Mouse (Mus musculus) liver, postnatal 0 days (tissue): ENCODE results near the gene Mapk13.

Experiments used
- CTCF ChIP-seq: sonication (generic); IDR thresholded peaks from 2 replicates; pipeline ENCODE4 v1.5.1; 2016; ENCODE audit warnings: antibody characterized with exemption, low read depth
- EP300 ChIP-seq: IDR thresholded peaks from 2 replicates; pipeline ENCODE4 v1.6.1; 2016; ENCODE audit warnings: antibody characterized with exemption, low read depth, mild to moderate bottlenecking

GRCm38 (mm10) chr17:28757470-28757869, 11.6 kb upstream of the Mapk13 start:
- TF ChIP-seq CTCF (no peak), EP300 (no peak)
